ENCODE assay signal across 14 mouse cellular contexts in genomic region chr1:179559446-179560194, GRCm38 (mm10). TPM values are rescaled to one million over a fixed set of nuclear protein-coding genes. Genes with fewer than 3 reads are reported as not detected.
DNase-seq lines count a peak whose midpoint lies in the region; ATAC-seq and TF ChIP-seq lines count a peak whose summit lies in the region.
"Had no signal": no experiment of that assay in that cellular context is flagged by ENCODE, and none has a peak within 500 bp of the region (broad histone marks: within the 10 kb centered on the region; RNA-seq: fewer than 3 reads in every experiment).

No protein-coding gene starts in this region.

- H3K27me3 ChIP-seq in liver, postnatal 0 days (ENCODE audit: insufficient read depth, low read length) = no peaks in the 10 kb centered on the region
- no peaks in the 10 kb centered on the region for H3K27me3 ChIP-seq in kidney, embryonic 16.5 days (ENCODE audit: insufficient read depth, low read length)
- no peaks in the 10 kb centered on the region for H3K27me3 ChIP-seq in stomach, postnatal 0 days (ENCODE audit: control insufficient read depth, insufficient read depth, low read length)
- H3K27me3 ChIP-seq: heart, embryonic 15.5 days had no signal

- 54% methylated on average over 11 of the region's 11 CpGs for WGBS in liver, postnatal 0 days (ENCODE audit: insufficient replicate concordance)
- 53% methylated on average over 11 of the region's 11 CpGs for WGBS in kidney, embryonic 16.5 days
- WGBS in stomach, postnatal 0 days = 46% methylated on average over 11 of the region's 11 CpGs

- no peak for ATAC-seq in liver, postnatal 0 days
- ATAC-seq in kidney, embryonic 16.5 days (ENCODE audit: low FRiP score, low TSS enrichment) = no peak
- no peak for ATAC-seq in stomach, postnatal 0 days (ENCODE audit: low FRiP score, low TSS enrichment)
- no peak for ATAC-seq in monocyte, adult 5-6 weeks (replicated peaks; ENCODE audit: insufficient number of reproducible peaks, low FRiP score, low TSS enrichment, poor library complexity, severe bottlenecking)

- H3K36me3 ChIP-seq in liver, postnatal 0 days (replicated peaks; ENCODE audit: insufficient read depth, low read length) = no peaks in the 10 kb centered on the region
- H3K36me3 ChIP-seq in kidney, embryonic 16.5 days (ENCODE audit: insufficient read depth, low read length) = no peaks in the 10 kb centered on the region
- H3K36me3 ChIP-seq in stomach, postnatal 0 days (ENCODE audit: control insufficient read depth, insufficient read depth, low read length) = no peaks in the 10 kb centered on the region
- H3K36me3 ChIP-seq: heart, embryonic 15.5 days had no signal

- H3K4me3 ChIP-seq in liver, postnatal 0 days (ENCODE audit: low read depth, low read length) = no peak overlapping the region
- H3K4me3 ChIP-seq in kidney, embryonic 16.5 days (ENCODE audit: low read length) = no peak overlapping the region
- no peak overlapping the region for H3K4me3 ChIP-seq in stomach, postnatal 0 days (ENCODE audit: low read depth, low read length)
- H3K4me3 ChIP-seq: heart, embryonic 15.5 days had no signal

- DNase-seq in heart, adult 18-20 months = peak; percentile 54 to 63
- DNase-seq in heart, postnatal 10 days = no peak
- no peak for DNase-seq in liver, postnatal 0 days
- DNase-seq in liver = no peak
- no peak for DNase-seq in stomach, postnatal 0 days (ENCODE audit: low spot score)
- DNase-seq in cerebellum, postnatal 14 days = no peak
- DNase-seq: adrenal gland, postnatal 14 days; B cell, adult 2 months; left cerebral cortex, postnatal 4 days; midbrain, embryonic 14.5 days; thymus, postnatal 4 days had no signal

- peak overlapping the region; percentile 81 for H3K27ac ChIP-seq in liver, postnatal 0 days (ENCODE audit: low read depth)
- H3K27ac ChIP-seq in kidney, embryonic 16.5 days (ENCODE audit: low read length) = peak overlapping the region; percentile 64
- H3K27ac ChIP-seq in stomach, postnatal 0 days (replicated peaks) = peak overlapping the region; percentile 13; the same call in 1 of the 2 replicates
- H3K27ac ChIP-seq: heart, embryonic 15.5 days had no signal

- intact Hi-C loops in heart, postnatal 10 days (cut with DNase I) = no loop called here

- no peak overlapping the region for H3K9ac ChIP-seq in liver, postnatal 0 days (replicated peaks)
- H3K9ac ChIP-seq in kidney, embryonic 16.5 days (replicated peaks; ENCODE audit: low read length) = no peak overlapping the region
- no peak overlapping the region for H3K9ac ChIP-seq in stomach, postnatal 0 days (ENCODE audit: low read length)
- H3K9ac ChIP-seq: heart, embryonic 15.5 days had no signal

- no peak for TF ChIP-seq EP300 in liver, postnatal 0 days (IDR thresholded peaks at IDR 0.05; ENCODE audit: low read depth)
- TF ChIP-seq EP300 in stomach, postnatal 0 days (optimal IDR thresholded peaks at IDR 0.05) = no peak

- no peak overlapping the region for H3K4me2 ChIP-seq in liver, postnatal 0 days (ENCODE audit: low read depth, low read length)
- H3K4me2 ChIP-seq in kidney, embryonic 16.5 days (replicated peaks; ENCODE audit: low read depth, low read length) = no peak overlapping the region
- no peak overlapping the region for H3K4me2 ChIP-seq in stomach, postnatal 0 days (replicated peaks; ENCODE audit: low read depth)
- H3K4me2 ChIP-seq: heart, embryonic 15.5 days had no signal

- H3K4me1 ChIP-seq in liver, postnatal 0 days (ENCODE audit: insufficient read depth) = peaks cover 9% of the 10 kb centered on the region; the same call in 1 of the 2 replicates
- peaks cover 19% of the 10 kb centered on the region for H3K4me1 ChIP-seq in kidney, embryonic 16.5 days (ENCODE audit: insufficient read depth, low read length)
- H3K4me1 ChIP-seq in stomach, postnatal 0 days (replicated peaks; ENCODE audit: control insufficient read depth, insufficient read depth) = no peaks in the 10 kb centered on the region

- no peak for TF ChIP-seq CTCF in liver, postnatal 0 days (IDR thresholded peaks at IDR 0.05; ENCODE audit: low read depth)
- TF ChIP-seq CTCF in stomach, postnatal 0 days (IDR thresholded peaks at IDR 0.05; ENCODE audit: low read depth) = no peak

- no peaks in the 10 kb centered on the region for H3K9me3 ChIP-seq in liver, postnatal 0 days (ENCODE audit: low read length)
- H3K9me3 ChIP-seq in kidney, embryonic 16.5 days (ENCODE audit: low read length) = no peaks in the 10 kb centered on the region
- H3K9me3 ChIP-seq in stomach, postnatal 0 days (ENCODE audit: control insufficient read depth, low read length) = no peaks in the 10 kb centered on the region
- H3K9me3 ChIP-seq: heart, embryonic 15.5 days had no signal

RNA-seq across cellular contexts. Expression of gene Cnst, which starts 13.4 kb away (rescaled TPM):
- total RNA-seq in heart, adult 18-20 months (2021) = 10 to 100 TPM; 43.9 to 47.2 TPM
- 10 to 100 TPM; 38.6 to 44.9 TPM for total RNA-seq in heart, postnatal 10 days (2021)
- 5.0 and 5.8 TPM in 2 replicates for polyA plus RNA-seq in liver, postnatal 0 days (2015; fragmentation: Nextera tagmentation; extraction: Ambion mirVana)
- 16.3 and 16.5 TPM in 2 replicates for polyA plus RNA-seq in kidney, embryonic 16.5 days (2015; fragmentation: Nextera tagmentation; extraction: Ambion mirVana)
- 8.8 and 9.9 TPM in 2 replicates for polyA plus RNA-seq in stomach, postnatal 0 days (2015; fragmentation: Nextera tagmentation; extraction: Ambion mirVana)
- 46.3 to 67.5 TPM (median 54.8 TPM) in 3 replicates for total RNA-seq in monocyte, adult 5-6 weeks (2017)

RNA-seq across cellular contexts. Expression of gene Tfb2m, which starts 13.6 kb away (rescaled TPM):
- total RNA-seq in heart, adult 18-20 months (2021) = 10 to 100 TPM; 69.8 to 76.6 TPM
- 10 to 100 TPM; 32.5 to 37.9 TPM for total RNA-seq in heart, postnatal 10 days (2021)
- 16.3 and 17.6 TPM in 2 replicates for polyA plus RNA-seq in liver, postnatal 0 days (2015; fragmentation: Nextera tagmentation; extraction: Ambion mirVana)
- 27.1 and 38.0 TPM in 2 replicates for polyA plus RNA-seq in kidney, embryonic 16.5 days (2015; fragmentation: Nextera tagmentation; extraction: Ambion mirVana)
- 28.7 and 31.6 TPM in 2 replicates for polyA plus RNA-seq in stomach, postnatal 0 days (2015; fragmentation: Nextera tagmentation; extraction: Ambion mirVana)
- total RNA-seq in monocyte, adult 5-6 weeks (2017) = 30.5 to 41.7 TPM (median 32.7 TPM) in 3 replicates

RNA-seq across cellular contexts. Expression of gene Smyd3, which starts 41.8 kb away (rescaled TPM):
- total RNA-seq in heart, adult 18-20 months (2021) = 1 to 10 TPM; 7.5 to 8.3 TPM
- total RNA-seq in heart, postnatal 10 days (2021) = 1 to 10 TPM; 5.8 to 6.7 TPM
- 5.0 and 5.1 TPM in 2 replicates for polyA plus RNA-seq in liver, postnatal 0 days (2015; fragmentation: Nextera tagmentation; extraction: Ambion mirVana)
- 20.2 and 21.4 TPM in 2 replicates for polyA plus RNA-seq in kidney, embryonic 16.5 days (2015; fragmentation: Nextera tagmentation; extraction: Ambion mirVana)
- polyA plus RNA-seq in stomach, postnatal 0 days (2015; fragmentation: Nextera tagmentation; extraction: Ambion mirVana) = 10.5 and 12.1 TPM in 2 replicates
- 10.6 to 34.7 TPM (median 14.3 TPM) in 3 replicates for total RNA-seq in monocyte, adult 5-6 weeks (2017)

Comparison
In these comparisons a context has a peak if more than half of its experiments do, and no peak if none do; other contexts are left out.
1. DNase-seq: peak in heart, adult 18-20 months (2 of 2); none in heart, postnatal 10 days (0 of 2), liver, postnatal 0 days (single experiment), liver (single experiment), stomach, postnatal 0 days (single experiment) and cerebellum, postnatal 14 days (0 of 2).
2. H3K27ac ChIP-seq: peak in every context shown above with its lines; median percentile 81 in liver, postnatal 0 days; 64 in kidney, embryonic 16.5 days; 13 in stomach, postnatal 0 days.